Mouse (Mus musculus) CH12.LX (cell line): ENCODE measurements at regions not wholly inside any gene's neighbourhood (a gene's known extent, or its start where the extent isn't known, plus 50 kb on each side); places are given as distances from the start of the nearest gene placed in this dataset.

Experiments
- CHD1 ChIP-seq: IDR thresholded peaks from 2 replicates; pipeline ENCODE4 v1.6.1; 2012; ENCODE audit warnings: low read depth, low read length, improper control_type of control experiment, inconsistent platforms
- CHD2 ChIP-seq: IDR thresholded peaks from 2 replicates; pipeline ENCODE4 v1.6.1; 2011; ENCODE audit warnings: low read length, improper control_type of control experiment
- CTCF ChIP-seq, 2 experiments: IDR thresholded peaks in 1 of 2; conservative IDR thresholded peaks in 1 of 2; 2 replicates each; pipeline ENCODE4 v1.5.1; 2011 to 2012; ENCODE audit warnings: low read depth in 2 of 2, low read length in 2 of 2, improper control_type of control experiment in 1 of 2, inconsistent platforms in 1 of 2, mild to moderate bottlenecking in 1 of 2, moderate library complexity in 1 of 2
- EP300 ChIP-seq: IDR thresholded peaks from 2 replicates; pipeline ENCODE4 v1.6.1; 2011; ENCODE audit warnings: low read length, improper control_type of control experiment
- HCFC1 ChIP-seq: IDR thresholded peaks from 2 replicates; pipeline ENCODE4 v1.6.1; 2012; ENCODE audit warnings: low read depth, mild to moderate bottlenecking, inconsistent platforms, low read length, improper control_type of control experiment
- JUN ChIP-seq: IDR thresholded peaks from 2 replicates; pipeline ENCODE4 v1.6.1; 2011; ENCODE audit warnings: low read depth, mild to moderate bottlenecking, low read length, improper control_type of control experiment, moderate library complexity; ENCODE audit not compliant: insufficient read depth
- MAZ ChIP-seq: IDR thresholded peaks from 2 replicates; pipeline ENCODE4 v1.6.1; 2012; ENCODE audit warnings: low read depth, mild to moderate bottlenecking, inconsistent platforms, low read length, improper control_type of control experiment, moderate library complexity
- NRF1 ChIP-seq: IDR thresholded peaks from 2 replicates; pipeline ENCODE4 v1.6.1; 2014; ENCODE audit warnings: low read depth, mild to moderate bottlenecking, inconsistent platforms, low read length, improper control_type of control experiment, moderate library complexity
- POLR2A ChIP-seq: IDR thresholded peaks from 2 replicates; pipeline ENCODE4 v1.6.1; 2011; ENCODE audit warnings: low read depth, mild to moderate bottlenecking, improper control_type of control experiment, low read length
- USF1 ChIP-seq: IDR thresholded peaks from 2 replicates; pipeline ENCODE4 v1.6.1; 2014; ENCODE audit warnings: low read depth, mild to moderate bottlenecking, inconsistent platforms, low read length, improper control_type of control experiment
- ZMIZ1 ChIP-seq: IDR thresholded peaks from 2 replicates; pipeline ENCODE4 v1.6.1; 2012; ENCODE audit warnings: low read depth, mild to moderate bottlenecking, inconsistent platforms, low read length, improper control_type of control experiment

GRCm38 (mm10) chr12:16137801-16138200 is 321.1 kb upstream of the Trib2 start:
- TF ChIP-seq NRF1 (no peak), EP300 (no peak), POLR2A (no peak), CTCF (conservative IDR thresholded peaks at IDR 0.05 in 1 of 2, IDR thresholded peaks at IDR 0.05 in 1 of 2; ENCODE audit: low read depth in 2 of 2, low read length in 2 of 2) (no peak), ZMIZ1 (no peak), HCFC1 (no peak), MAZ (no peak), CHD1 (no peak), JUN (no peak), USF1 (no peak), CHD2 (no peak)
